Mouse (Mus musculus) activated CD4-positive, CD25-positive, alpha-beta regulatory T cell, adult 4 months (primary cell): Measurements from ENCODE around the gene Tardbp. TPM values are rescaled to one million over a fixed set of nuclear protein-coding genes. Genes with fewer than 3 reads are reported as not detected.

ENCODE experiments used
- ATAC-seq: one replicate; pipeline ENCODE4 v1.8.0; 2017
- polyA plus RNA-seq, 2 experiments: library from polyadenylated mRNA; unstranded; fragments of 100-300 nt; shearing (Covaris generic); gene quantifications; one replicate each; pipeline ENCODE4 v1.2.1; 2017

Gene Tardbp
- 100 to 1,000 TPM; 149 to 181 TPM for polyA plus RNA-seq

DNA sequence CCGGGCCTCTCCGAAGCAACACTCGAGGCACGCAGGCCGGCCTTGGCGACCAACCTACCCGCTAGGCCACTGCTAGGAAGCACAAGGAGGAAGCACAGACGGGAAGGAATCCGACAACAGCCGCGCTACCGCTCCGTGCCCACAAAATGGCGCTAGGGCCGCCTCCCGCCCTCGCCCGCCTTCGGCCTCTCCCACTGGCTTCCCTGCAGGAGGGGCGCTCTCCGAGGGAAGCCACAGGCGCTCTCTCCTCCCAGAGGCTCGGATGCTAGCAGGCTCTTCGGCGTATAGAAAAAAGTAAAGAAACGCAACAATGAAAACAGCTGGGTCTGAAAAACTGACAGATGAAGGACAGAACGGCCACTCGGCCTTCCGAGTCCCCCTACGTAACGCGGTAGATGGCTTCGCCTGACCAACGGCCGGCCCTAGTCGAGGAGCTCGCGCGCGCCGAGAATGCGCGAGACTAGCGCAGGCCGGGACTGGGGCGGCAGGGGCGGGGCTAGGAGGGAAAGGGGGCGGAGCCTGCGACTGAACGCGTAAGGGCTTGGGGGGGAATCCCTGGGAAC, at the start of gene Tardbp:
Gene Tardbp, minus strand, starts transcription at position 397 of the 563 bp plus-strand sequence.
- peak; percentile 88 for ATAC-seq

DNA sequence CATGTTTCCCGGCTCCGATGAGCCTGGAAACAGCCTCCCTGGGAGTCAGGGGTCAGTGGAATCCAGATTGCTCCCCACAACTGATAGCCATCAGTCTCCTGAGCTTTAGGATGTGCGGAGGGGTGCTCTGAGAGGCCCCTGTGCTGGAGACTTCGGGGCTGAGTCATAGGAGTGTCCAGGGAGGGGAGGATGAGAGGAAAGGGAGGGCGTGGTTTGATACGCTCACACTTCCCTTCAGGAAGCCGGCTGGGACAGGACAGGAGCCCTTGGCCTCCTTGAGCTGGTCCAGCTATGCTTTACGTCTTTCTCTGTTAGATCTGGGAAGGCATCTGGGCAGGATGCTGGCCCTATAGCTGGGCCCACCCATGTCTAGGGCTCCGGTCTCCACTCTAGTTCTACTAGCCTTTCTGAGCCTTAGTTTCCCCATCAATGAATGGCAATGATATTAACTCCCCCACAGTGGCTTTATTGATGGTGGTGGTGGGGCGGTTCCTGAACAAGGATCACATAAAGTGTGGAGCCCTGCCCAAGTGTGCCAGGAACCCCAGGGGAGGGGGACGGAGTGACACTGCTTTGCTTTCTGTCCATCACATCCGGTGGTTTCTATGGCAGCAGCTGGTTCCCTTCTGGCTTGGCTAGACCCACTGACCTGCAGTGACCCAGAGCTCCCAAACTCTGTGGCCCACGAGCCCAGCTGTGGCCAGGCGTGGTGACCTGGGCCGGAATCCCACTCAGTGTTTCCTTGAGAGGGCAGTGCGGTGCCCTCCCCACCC, 49.6 kb upstream of the Tardbp start:
- ATAC-seq = no peak

DNA sequence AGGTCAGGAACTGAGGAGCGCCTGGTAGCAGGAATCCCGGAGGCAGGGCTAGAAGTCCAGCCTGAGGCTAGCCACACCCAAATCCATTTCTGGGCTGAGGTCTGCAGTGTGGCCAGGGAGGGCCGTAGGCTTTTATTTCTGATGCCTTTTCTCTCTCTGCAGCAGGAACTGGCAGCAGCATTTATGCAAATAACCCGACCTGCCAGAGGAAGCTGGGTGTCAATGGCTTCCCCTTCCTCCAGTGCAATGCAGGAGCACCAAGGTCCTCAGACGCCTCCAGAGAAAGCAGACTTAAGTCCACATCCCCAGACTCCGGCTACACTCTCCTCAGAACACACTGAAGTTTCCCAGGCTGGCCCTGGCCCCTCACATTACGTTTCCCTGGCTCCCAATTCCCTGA, 48.2 kb upstream of the Tardbp start:
- ATAC-seq = no peak

DNA sequence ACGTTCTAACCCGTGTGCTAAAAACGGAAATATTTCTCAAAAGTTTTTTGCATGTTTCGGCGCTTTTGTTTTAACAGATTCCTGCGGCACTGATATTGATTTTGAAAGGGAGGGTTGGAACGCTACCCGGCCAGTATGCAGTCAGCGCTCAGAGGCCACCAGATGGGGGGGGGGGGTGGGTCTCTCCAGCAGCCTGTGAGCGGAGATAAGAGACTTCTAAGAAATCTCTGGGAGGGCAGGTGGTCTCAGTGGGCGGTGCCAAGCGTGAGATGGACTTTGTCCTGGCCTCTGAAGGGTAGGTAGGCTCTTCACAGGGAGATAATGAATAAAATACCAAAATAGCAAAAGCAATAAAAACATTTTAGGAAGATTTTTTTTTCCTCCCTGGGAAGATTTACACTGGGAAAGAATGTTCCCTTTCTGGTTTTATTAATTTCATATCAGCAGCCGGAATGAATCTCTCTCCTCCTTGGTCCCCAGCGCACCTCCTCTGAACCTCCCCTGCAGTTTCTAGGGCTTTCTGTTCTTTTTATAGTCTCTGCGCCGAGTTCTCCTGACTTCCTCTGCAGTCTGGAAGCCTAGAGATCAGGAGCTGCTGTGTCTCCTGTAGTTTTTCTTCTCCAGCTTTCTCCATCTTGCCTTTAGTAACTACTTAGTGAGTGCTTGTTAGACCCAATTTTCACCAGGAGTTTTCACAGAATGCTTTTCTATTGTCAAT, 44.6 kb upstream of the Tardbp start:
- no peak for ATAC-seq

DNA sequence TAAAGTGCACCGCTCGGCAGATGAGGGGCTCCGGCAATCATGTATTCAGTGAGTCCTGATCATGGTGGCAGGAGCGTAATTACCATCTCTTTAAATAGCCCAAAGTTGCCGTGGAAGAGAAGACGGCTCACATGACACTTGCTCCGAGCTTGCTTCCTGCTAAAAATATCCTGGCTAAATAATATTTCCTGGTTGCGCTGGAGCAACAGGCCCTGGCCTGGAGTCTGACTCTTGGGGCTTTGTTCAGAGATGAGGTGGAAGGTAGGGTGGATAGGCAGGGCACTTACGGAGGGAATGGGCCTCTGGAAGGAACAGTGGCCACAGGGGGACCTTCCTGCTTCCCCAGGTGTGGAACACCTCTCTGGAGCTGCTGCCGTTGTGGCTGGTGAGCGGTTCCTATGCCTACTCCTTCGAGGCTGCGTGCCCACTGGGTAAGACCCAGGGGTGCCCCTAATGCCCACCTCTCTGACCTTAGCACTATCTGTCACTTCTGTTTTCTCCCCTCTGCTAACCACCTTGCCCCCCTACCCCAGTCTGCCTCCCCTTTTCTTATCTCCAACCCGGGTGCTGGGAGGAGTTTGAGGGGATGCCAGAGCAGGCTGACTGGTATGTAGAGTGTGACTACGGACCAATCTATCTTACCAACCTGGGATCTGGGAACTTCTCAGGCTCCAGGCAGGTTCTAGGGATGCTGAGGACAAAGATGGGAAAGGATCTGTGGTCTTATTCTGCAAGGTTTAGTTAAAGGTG, 40.4 kb upstream of the Tardbp start:
- no peak for ATAC-seq

DNA sequence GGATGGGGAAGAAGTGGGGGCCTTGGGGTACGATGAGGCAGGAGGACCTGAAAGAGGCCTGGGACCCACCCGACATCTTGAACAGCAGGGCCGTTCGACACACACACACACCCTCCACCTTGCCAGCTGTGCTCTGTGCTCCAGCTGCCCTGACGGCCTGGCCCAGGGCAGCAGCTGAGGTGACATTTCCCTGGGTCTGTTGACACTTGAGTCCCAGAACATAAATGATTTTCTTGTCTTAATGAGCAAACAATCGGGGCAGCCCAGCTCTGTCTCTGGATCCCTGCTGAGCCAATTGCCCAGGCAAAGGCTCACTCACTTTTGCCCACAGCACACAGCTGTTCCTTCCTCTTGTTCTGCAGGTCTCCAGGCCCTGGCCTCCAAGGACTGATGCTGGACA, 37.2 kb upstream of the Tardbp start:
- ATAC-seq = no peak

DNA sequence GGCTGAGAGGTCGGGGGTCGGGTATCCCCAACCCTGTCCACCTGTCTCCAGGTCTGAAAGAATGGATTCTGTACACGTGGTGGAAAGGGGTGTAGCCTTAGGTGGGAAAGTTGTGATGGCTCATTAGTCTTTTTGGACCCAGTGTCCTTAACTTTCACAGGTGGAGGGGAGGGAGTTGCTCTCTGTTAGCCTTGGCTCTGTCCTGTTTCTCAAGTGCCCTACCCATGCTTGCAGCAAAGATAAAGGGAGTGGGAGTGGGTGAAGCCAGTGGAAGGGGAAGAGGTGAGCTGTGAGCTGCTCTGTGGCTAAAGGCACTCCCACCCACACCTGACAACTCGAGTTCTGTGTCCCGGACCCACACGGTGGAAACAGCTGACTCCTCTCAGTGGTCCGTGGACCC, 36.5 kb upstream of the Tardbp start:
- no peak for ATAC-seq

DNA sequence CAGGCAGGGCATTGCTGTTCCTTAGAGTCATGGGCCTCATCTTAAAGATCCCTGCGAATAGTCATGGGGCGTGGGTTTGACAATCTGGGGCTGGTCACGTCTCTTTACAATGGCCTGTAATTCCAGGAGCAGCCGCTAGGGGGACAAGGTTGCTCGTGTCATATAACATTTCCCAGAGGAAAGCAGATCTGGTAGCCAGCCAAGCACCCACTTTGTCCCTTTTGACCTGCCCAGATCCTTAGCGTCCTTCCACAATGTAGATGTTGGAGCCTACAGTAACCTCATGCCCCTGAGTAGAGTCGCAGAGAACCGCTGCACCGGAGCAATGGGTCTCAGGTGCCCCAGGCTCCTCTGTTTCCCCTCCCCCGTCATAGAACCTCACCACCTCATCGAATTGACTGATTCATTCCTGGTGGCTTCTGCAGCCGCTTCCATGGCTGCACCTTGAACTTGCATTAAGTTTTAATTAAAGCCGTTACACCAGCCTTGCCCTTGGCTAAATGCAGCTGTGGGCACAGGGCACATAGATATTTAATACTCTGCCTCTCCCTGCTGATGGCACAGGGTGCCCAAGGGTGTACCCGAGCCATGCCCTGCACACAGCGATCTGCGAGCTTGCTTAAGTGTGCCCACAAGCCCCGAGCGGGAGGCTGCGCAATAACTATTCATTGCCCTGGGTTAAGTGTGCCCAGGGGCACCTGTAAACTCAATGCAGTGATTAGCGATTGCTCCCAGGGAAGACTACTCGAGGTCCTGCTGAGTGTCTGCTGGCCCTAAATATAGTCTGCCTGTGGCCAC, 35.5 kb upstream of the Tardbp start:
- ATAC-seq = no peak

DNA sequence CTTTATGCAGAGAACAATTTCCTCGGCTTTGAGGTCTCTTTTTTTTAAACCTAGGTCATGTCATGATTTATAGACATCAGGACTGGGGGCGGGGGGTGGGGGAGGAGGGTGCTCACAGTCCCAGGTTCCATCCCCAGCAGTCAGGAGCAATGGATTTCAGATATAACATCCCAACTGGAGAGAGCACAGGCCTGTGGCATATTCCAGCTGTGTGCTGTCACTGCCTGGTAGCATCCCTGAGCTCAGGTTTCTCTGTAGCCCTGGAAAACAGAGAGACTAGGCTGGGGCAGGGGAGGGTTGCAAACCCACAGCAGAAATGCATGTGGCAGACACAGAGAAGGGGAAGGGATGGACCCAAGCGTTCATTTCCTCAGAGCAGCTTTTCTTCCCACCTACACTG, 33.4 kb upstream of the Tardbp start:
- ATAC-seq = no peak

DNA sequence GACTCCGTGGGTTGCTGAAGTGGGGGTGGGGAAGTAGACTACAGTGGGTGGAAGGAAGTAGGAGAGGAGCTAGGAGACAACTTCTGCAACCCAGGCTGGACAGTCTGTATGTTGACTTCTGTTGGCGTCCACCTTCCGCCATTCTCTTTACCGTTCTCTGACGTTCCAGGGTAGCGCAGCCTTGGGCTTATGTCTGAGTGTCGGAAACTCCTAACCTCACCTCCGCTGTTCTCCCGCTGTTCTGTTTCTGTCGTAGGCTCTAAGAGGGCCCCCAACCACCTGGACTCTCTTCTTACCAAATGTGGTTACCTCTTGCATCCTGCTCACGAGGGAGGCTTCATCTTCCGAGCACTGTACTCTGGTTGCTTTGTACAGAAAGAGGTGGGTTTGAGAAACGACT, 31.0 kb upstream of the Tardbp start:
- peak; percentile 32 for ATAC-seq

DNA sequence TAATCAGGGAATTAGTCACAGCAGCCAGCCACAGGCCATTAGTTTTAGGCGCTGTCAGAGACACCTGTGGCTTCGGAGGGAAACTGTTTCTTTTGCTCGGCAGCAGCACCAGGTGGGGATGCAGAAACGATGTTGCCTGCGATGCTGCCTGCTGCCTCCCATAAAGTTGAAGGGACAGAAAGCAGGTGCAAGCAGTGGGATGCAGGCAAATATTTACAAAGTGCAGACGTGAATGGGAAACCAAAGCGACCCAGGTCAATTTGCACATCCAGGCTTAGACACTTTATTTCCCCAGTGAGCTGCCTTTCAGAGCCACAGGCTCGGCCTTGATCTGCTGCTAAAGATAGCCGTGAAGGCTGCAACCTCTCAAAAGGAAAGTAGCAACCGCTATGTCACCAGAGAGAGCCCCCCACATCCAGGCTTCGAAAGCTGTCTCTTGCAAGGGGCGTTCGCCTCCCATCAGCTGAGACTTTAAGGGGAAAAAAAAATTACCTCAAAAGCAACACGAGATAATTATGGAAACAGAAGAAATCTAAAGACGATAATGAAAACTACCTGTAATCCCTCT, 30.0 kb upstream of the Tardbp start:
- no peak for ATAC-seq

DNA sequence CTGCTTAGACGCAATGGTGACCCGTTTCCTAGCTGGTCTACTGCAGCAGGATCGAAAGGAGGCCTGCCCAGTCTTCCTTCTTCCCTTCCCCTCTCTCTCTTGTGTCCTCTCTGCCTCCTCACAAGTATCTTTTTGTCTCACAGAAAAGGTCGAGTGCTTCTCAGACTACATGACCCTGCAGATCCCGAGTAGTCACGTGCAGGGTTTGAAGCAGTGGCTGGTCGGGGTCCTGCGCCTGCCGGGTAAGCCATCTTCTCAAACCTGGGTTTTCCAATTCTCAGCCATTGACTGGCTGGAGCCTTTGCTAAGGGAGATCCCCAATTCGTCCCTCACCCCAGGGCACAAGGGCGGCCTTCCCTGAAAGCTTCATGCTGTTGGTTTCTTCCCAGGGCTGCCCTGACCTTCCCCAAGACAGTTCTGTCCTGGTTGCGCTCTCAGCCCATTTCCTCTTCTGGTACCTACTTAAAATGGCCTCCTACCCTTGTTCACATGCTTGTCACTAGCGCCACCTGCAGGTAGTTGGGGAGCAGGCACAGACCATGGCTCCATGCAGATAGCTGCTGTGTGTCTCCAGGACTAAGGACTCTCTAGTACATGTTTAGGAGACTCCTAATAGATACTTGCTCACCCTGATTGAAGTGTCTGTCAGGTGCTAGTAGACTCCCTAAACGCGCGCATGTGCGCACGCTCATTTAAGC, 28.0 kb upstream of the Tardbp start:
- ATAC-seq = no peak

DNA sequence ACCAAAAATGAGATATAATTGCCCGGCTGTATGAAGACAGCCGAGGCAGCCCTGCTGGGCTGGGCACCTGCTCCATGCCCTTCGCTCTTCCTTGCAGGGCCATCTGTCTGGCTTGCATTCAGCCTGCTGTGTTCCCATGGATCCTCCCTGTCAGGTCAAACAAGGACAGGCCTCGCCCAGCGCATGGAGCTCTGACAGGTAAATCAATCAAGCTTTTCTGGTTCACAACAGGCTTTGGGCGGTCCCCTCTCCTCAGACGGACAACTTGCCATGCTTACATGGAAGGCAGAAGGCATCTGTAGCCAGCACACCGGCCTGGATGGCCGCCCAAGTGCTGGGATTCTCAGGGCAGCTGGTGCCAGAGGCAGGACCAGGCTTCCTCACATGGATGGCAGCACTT, 24.2 kb upstream of the Tardbp start:
- no peak for ATAC-seq

DNA sequence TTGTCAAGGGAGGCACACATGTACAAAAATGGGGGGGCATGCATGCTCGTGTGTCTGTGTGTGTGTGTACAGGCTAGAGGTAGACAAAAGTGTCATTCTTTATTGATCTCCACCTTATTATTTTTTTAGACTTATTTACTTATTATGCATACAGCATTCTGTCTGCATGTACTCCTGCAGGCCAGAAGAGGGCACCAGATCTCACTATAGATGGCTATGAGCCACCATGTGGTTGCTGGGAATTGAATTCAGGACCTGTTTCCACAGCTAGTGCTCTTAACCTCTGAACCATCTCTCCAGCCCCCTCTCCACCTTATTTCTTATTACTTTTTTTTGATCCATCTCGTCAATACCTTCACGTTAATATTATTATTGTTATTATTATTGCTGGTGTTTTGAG, 22.5 kb upstream of the Tardbp start:
- no peak for ATAC-seq

DNA sequence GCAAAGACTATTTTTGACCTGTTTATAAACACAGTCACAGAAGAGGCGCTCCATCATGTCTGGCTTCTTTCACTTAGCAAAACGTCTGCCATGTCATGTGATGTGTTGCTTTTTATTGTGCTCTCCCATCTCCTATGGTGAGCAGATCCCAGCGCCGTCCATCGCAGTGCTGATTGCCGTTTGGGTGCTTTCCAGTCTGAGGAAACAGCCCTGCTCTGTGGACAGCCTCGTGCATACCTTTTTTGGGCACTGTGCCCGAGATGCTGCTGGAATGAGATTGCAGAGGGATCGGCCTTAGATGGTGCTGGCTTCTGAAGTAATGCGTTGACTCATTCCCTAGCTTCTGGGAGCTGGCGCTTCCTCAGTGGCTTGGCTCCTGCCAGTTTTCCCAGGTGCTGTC, 19.8 kb upstream of the Tardbp start:
- ATAC-seq = no peak

DNA sequence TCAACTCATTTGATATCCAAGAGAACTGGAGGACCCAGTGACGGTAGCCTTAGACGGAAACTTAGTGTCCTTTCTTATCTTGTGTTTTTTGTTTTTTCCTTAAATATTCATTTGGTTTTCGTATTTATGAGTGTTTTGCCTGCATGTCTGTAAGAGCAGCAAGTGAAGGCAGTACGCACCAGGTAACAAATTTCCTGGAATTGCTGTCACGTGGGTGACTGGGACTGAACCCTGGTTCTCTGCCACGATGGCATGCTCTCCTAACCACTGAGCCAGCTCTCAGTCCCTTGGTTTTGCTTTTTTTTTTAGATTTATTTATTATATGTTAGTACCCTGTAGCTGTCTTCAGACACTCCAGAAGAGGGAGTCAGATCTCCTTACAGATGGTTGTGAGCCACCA, 18.1 kb upstream of the Tardbp start:
- ATAC-seq = no peak

DNA sequence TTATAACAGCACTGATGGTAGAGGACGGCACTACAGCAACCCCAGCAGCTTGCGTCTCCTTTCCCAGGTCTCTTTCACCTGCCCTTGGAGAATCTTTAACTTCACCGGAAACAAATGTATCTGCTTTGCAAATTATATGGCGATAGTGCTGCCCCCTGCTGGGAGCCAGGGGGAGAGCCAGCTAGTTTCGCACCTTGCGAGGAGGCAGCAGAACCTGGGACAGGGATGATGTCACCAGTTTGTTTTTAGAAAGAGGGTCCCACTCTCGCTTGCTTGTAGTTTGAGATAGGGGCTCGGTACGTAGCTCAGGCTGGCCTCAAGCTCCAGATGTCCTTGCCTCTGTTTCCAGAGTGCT, 17.3 kb upstream of the Tardbp start:
- peak; percentile 79 for ATAC-seq

DNA sequence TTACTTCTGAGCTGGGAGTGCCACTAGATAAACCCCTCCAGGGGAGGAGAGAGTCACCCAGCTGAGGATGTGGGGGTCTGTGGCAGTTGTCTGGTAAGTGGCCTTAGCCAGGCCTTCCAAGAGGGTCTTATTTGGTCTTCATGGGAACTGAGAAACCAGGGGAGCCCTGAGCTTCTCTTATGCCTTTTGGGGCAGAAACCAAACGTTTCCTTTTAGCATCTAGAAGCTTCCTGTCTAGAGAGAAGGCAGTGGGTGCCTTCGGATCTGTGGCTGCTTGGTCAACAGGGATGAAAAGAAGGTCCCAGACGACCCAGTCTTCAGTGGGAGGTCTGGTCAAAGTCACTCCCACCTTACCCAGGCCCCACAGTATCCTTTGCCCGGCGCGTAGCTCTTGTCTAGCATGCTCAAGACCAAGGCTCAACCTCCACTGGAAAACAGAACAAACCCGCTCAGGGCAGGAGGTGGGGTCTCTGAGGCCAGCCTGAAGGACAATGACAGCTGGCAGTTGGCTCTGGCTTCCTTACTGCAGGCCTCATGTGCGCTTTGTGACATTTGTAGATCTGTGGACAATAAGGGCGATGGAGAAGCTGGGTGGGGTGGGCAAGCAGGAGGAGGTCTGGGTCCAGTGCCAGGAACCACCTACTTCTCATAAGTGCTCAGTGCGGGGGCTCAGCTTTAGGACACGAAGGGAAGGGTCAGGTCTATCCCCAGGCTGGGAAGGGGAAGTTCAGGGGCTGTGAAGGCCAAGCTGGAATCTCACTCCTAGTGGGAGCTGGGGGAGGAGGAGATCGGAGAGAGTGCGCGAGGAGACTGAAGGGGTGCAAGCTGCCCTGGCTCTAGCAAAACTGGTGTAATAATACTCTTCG, 16.7 kb upstream of the Tardbp start, which contains the start of gene Gm572:
Gene Gm572, plus strand, starts transcription at position 27 of the 866 bp plus-strand sequence.
- peak; percentile 70 for ATAC-seq

DNA sequence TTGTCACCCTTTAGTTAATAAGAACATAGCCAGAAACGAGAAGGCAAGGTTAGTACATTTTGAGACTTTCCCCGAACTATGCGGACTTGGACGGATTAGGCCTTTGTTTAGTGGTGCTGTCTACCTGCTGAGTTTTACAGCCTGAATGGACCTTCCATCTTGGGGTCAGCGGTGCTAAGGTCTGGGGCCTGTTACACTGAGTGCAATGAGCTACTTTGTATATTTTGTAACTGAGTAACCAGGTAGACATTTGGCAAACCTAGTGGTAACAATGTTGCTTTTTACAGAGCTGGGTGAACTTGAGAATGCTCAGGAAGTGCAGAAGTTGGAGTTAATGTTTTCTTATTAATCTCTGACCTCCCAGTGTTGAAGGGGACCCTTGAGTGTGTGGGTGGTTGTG, 14.3 kb upstream of the Tardbp start:
- no peak for ATAC-seq

DNA sequence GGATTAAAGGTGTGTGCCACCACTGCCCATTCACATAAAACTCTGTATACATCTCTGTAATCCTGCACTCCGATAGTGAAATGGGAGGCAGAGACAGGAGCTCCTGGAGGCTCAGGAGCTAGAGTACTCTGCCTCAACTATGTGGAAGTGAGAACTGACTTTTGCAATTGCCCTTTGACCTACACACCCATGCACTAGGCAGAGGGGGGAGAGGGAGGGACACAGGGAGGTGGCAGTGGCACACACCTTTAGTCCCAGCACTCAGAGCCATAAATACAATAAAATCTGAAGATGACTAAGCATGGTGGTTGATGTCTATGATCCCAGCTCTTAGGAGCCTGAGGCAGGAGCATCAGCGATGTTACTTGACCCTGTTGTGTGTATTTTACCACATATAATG, 12.6 kb upstream of the Tardbp start:
- ATAC-seq = no peak
